Mouse (Mus musculus) urinary bladder, postnatal 14 days (tissue): Measurements from ENCODE around the gene Xpo6.
A peak's percentile ranks its signal among the peaks of the same experiment; 100 is the strongest.

Experiments used
- DNase-seq: peaks from one replicate; pipeline ENCODE4 v3.0.0; 2021; ENCODE audit warnings: low spot score

Gene Xpo6

DNA sequence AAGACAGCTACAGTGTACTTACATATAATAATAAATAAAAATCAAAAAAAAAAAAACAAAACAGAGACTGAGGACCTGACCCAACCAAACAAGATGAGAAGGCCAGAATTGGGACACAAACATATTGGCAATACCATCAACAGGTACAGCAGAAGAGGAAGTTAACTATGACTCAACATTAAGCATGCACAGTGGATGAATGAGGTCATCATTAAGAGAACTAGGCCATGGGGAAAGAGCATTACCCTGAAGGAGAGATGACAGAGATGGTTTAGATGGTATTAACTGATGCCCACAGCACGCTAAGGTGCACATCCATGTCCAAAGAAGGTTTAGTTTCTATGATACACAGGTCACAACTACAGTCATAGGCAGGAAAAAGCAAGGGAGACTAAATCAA is 6.1 kb downstream of the Xpo6 start:
- DNase-seq = no peak

DNA sequence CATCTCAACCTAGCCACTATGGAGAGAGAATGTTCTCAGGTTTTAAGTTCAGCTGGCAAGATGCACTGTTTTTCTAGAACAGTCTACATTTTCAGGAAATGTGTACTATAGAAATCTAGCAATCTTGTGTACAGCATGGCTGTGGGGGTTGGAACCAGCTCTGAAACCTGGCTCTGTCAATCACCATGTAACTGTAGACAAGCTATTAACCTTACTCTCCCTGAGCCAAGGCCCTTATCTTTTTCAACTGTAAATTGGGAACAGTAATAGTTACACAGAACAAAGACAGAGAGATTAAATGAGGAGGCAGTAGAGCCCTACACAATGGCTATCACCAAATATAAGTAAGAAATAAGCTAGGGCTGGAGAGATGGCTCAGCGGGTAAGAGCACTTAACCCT is 8.8 kb downstream of the Xpo6 start:
- DNase-seq = no peak

DNA sequence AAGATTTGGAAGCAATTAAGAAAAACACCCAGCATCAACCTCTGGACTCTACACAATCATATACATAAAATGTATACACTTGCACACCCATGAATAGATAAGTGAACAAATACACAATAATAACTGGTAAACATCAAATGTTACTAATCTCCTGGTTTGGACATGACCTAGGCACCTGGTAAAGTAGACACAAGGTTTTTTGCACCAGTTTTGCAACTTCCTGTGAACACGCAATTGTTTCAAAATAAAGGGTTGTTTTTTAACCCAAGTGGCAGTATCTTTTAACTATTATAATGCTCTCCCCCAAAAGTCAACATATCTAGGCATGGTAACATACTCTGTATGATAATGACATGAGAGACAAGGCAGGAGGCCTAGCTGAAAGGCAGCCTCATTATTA is 10.8 kb downstream of the Xpo6 start:
- no peak for DNase-seq

- DNase-seq = no peak
Measured at GRCm38 (mm10) chr7:126185999-126186398, 14.3 kb downstream of the Xpo6 start.

GRCm38 (mm10) chr7:126183583-126183982 is 16.7 kb downstream of the Xpo6 start:
- no peak for DNase-seq

DNA sequence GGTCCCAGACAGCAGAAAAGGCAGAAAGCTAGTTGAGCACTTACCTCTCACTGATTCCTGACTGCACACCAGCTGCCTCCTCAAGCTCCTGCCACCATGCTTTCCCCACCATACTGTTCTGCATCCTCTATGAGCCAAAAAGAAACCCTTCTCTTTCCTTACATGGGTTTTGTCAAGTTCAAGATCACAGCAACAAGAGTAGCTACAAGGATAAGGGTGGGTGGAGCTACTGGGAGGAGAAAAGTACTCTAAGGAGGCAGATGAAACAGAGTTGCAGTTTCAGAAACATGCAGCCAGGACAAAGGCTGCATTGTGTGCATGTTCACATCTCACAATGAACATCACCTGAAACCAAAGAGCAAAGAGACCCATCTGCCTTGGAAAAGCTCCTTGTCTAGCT is 18.8 kb downstream of the Xpo6 start:
- no peak for DNase-seq

- DNase-seq = peak; percentile 10
Measured at GRCm38 (mm10) chr7:126180956-126181355, 19.3 kb downstream of the Xpo6 start.

DNA sequence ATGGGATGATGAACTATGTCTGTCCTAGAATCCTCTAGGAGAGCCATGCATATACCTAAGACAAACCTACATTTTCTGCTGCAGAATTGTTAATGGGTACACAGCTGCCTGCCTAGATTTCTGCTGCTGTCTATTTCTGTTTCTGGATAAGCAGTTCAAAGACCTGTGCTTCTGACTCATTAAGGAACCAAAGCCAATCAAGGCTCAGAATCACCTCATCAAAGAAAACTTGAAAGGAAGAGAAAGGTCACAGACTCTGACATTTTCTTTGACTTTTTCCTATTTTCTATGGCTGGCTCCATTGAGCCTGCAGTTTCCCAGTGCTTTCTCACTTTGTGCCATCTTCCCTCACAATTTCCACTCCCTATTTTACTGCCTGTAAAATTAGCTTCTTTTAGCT is 21.5 kb downstream of the Xpo6 start:
- no peak for DNase-seq

GRCm38 (mm10) chr7:126175999-126176398 is 24.3 kb downstream of the Xpo6 start:
- no peak for DNase-seq

DNA sequence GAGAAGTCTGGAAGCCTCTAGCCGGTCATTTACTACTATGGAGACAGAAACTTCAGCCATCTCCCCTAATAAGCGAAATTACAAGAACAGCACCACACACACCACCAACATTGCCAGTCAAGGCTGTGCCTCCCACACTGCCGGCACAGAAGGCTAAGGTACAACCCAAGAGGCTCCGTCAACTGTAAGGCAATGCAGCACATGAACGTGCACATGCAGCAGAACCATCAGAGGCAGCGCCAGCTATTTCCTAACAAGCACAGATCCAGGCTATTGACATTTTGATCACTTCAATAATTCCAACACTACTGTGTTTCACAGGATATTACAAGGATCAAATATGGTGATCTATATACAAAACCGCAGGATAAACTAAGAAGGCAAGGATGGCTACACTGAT is 24.8 kb downstream of the Xpo6 start:
- no peak for DNase-seq

DNA sequence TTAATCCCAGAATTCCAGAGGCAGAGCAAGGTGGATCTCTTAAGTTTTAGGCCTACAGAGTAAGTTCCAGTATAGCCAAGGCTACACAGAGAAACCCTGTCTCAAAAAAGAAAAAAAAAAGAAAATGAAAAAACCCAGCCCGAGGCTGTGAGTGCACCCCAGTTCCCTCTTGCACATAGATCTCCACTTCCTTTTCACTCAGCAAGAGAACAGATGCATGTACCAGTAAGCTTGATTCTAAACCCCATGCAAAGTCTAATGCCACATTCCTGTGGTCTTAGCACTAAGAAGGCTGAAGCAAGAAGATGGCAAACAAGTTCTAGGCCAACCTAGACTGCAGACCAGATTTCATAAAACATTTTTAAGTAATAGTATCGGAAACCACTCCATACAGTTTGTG is 25.4 kb downstream of the Xpo6 start:
- DNase-seq = no peak

- DNase-seq = no peak
Measured at GRCm38 (mm10) chr7:126172001-126172400, 28.3 kb downstream of the Xpo6 start.

DNA sequence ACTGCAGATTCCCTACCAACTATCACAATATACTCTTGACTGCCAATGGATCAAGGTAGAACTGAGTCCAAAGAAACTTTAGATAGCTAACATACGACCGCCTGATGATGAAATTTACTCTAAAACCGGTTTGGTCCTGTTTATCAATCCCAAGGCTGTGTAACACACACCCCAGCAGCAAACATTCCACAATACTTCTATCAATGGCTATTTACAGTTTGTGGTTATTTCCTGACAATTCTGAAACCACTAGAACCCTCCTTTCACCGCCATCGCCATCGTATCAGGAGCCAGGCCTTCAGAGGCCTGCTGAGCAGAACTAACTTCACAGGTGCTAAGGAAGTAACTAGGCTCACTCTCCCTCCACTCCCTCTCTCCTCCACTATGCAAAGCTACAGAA is 31.7 kb downstream of the Xpo6 start:
- DNase-seq = no peak

DNA sequence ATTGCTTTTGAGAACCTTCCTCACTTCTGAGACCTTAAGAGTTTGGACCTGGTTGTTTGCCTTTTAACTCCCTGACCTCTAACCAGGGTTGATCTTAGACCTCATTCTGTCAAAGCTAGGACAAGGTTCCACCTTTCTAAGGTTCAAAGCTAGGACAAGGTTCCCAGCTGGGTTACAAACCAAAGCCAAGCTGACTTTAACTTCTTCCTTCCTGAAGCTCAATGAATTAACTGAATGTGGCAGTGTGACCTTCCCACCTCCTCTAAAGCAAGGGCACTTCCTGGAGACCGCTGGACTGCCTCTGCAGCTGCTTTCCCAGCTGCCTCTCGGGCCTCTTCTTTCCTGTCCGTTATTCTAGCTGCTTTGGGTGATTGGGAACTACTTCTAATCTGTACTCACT is 32.9 kb downstream of the Xpo6 start:
- no peak for DNase-seq

- DNase-seq = no peak
Measured at GRCm38 (mm10) chr7:126166571-126166970, 33.7 kb downstream of the Xpo6 start.

DNA sequence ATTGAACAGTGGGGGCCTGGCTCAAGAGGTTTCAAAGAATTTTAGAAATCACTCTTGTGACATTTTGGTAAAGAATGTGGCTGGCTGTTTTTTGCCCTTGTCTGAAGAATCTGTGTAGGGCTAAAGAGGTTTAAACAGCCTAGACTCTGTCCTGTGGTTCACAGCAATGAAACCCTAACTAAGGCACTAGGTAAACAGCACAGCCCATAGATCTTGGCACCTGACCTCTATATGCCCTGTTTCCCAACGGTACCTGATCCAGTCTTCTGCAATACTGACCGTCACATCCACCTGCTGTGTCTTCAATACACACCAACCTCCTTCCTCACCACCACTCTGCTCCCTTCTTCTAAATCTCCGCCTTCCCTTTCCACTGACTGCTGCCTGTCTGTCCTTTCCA is 42.1 kb downstream of the Xpo6 start:
- DNase-seq = no peak

- no peak for DNase-seq
Measured at GRCm38 (mm10) chr7:126155746-126156145, 44.6 kb downstream of the Xpo6 start.

GRCm38 (mm10) chr7:126154731-126155130 is 45.6 kb downstream of the Xpo6 start:
- DNase-seq = no peak

GRCm38 (mm10) chr7:126152324-126152723 is 48.0 kb downstream of the Xpo6 start:
- DNase-seq = no peak

DNA sequence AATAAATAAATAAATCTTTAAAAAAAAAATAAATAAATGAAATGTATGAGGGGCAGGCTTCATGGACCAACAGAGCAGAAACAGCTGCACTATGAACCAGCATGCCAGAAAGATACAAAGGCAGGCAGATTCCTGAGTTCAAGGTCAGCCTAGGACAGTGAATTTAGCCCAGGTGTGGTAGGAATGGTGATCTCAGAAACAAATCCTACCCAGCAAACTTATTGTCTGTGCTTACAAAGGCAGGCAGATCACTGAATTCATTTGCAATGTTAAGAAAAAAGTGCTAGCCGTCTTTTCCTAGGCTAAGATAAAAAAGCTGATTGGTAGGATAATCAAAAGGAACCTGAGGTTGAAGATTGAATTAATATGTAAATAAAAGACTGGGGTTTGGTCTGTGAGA is 54.1 kb downstream of the Xpo6 start:
- DNase-seq = no peak

- no peak for DNase-seq
Measured at GRCm38 (mm10) chr7:126144364-126144763, 55.9 kb downstream of the Xpo6 start.

GRCm38 (mm10) chr7:126137850-126138249 is 62.5 kb downstream of the Xpo6 start:
- DNase-seq = no peak

- no peak for DNase-seq
Measured at GRCm38 (mm10) chr7:126135391-126135790, 64.9 kb downstream of the Xpo6 start.

GRCm38 (mm10) chr7:126134634-126135321 is 65.5 kb downstream of the Xpo6 start:
- no peak for DNase-seq

DNA sequence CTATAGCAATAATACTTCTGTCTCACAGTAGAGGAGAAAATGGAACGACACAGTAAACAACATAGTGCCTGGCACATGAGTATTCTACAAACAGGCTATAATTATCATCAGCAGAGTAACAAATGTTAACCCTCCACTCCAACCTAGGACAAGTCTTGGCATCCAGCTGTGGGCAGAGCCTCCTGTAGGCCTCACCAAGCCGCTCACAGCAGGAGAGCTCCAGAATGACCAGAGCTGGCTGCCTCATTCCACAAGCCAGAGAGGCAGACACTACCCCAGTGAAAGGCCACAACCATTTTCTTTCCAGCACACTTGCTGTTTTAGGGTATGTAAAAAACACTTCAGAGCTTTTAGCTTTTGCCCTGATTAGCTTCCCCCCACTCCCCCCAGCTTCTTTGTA is 72.6 kb downstream of the Xpo6 start:
- DNase-seq = no peak
